Mouse (Mus musculus) stomach, embryonic 16.5 days (tissue): ENCODE data around the gene Clec5a. TPM values are rescaled to one million over a fixed set of nuclear protein-coding genes. Genes with fewer than 3 reads are reported as not detected.
"Not testable (repeated sequence)": the region's sequence is repeated elsewhere in the genome, so short reads cannot be mapped to it uniquely, and the experiment has no call there.

ENCODE experiments used
- ATAC-seq: fragments of 200-750 bp; cut with Nextera tagmentation; 2 replicates; pipeline ENCODE4 v1.8.0; 2017; ENCODE audit warnings: moderate number of reproducible peaks, moderate TSS enrichment; ENCODE audit not compliant: insufficient read depth, low FRiP score
- H3K27ac ChIP-seq: fragments of 300-500 bp; sonication (generic); 2 replicates; pipeline ENCODE4 v1.5.1; 2014; ENCODE audit warnings: low read length
- H3K27me3 ChIP-seq: fragments of 300-500 bp; sonication (generic); 2 replicates; pipeline ENCODE4 v1.6.1; 2014; ENCODE audit warnings: low read length, control low read depth, mixed read lengths; ENCODE audit not compliant: control insufficient read depth, insufficient read depth
- H3K36me3 ChIP-seq: fragments of 300-500 bp; sonication (generic); 2 replicates; pipeline ENCODE4 v1.6.1; 2014; ENCODE audit warnings: low read length; ENCODE audit not compliant: control insufficient read depth, insufficient read depth
- H3K4me1 ChIP-seq: fragments of 300-500 bp; sonication (generic); 2 replicates; pipeline ENCODE4 v1.6.1; 2014; ENCODE audit warnings: low read length, control low read depth, mixed read lengths; ENCODE audit not compliant: control insufficient read depth, insufficient read depth
- H3K4me2 ChIP-seq: fragments of 300-500 bp; sonication (generic); 2 replicates; pipeline ENCODE4 v1.6.1; 2014; ENCODE audit warnings: low read depth, low read length, mixed read lengths
- H3K4me3 ChIP-seq: fragments of 300-500 bp; sonication (generic); replicated peaks from 2 replicates; pipeline ENCODE4 v1.5.1; 2014; ENCODE audit warnings: mild to moderate bottlenecking, low read length
- H3K9ac ChIP-seq: fragments of 300-500 bp; sonication (generic); 2 replicates; pipeline ENCODE4 v1.6.1; 2014; ENCODE audit warnings: low read length
- H3K9me3 ChIP-seq: fragments of 300-500 bp; sonication (generic); replicated peaks from 2 replicates; pipeline ENCODE4 v1.6.1; 2016; ENCODE audit warnings: low read length, control low read depth; ENCODE audit not compliant: control insufficient read depth
- WGBS: fragments of 180-500 bp; shearing (Covaris S2); extraction: QIAGEN DNeasy Blood & Tissue Kit; methylation state at CpG from one replicate; pipeline ENCODE4 v1.1.7; 2014; 5-methylcytosine and 5-hydroxymethylcytosine counted together
- polyA plus RNA-seq: library from polyadenylated mRNA; unstranded; fragments of >200 nt; fragmentation: Nextera tagmentation; extraction: Ambion mirVana; gene quantifications from 2 replicates; pipeline ENCODE4 v1.2.1, GENCODE M21; 2015

The Clec5a gene
- 1.8 and 2.8 TPM in 2 replicates for polyA plus RNA-seq

- Histone ChIP-seq H3K27ac (no peak within 1 kb of the TSS), H3K36me3 (no peaks in the 10 kb centered on the region), H3K4me1 (no peaks in the 10 kb centered on the region), H3K9ac (no peak within 1 kb of the TSS), H3K4me2 (no peak within 1 kb of the TSS), H3K27me3 (no peaks in the 10 kb centered on the region), H3K9me3 (no peaks in the 10 kb centered on the region), H3K4me3 (no peak within 1 kb of the TSS)
- WGBS: 74% methylated on average over 5 of the region's 5 CpGs
- ATAC-seq: no peak
Observed at GRCm38 (mm10) chr6:40585645-40586044, at the start of gene Clec5a. Clec5a (minus strand) TSS chr6:40585821.

DNA sequence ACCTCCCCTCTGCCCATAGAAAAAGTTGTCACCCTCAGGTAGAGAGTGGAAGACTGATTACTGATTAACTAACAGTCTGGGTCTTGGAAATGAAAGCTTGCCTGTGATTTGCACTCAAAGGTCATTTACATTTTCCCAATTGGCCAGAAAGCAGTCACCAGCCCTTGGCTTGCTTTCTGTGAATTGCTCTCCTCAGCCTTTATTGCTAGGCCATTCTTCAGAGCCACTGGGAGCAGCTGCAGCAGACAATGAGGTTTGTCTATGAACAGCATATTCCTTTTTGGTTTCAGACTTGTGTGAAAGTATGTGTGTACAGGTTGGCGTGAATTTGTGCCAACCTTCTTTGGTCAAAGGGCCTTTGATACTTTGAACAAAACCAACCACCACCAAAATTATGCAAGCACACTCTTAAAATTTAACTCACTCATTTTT is 49.0 kb upstream of the Clec5a start:
- no peak overlapping the region for H3K4me2 ChIP-seq

DNA sequence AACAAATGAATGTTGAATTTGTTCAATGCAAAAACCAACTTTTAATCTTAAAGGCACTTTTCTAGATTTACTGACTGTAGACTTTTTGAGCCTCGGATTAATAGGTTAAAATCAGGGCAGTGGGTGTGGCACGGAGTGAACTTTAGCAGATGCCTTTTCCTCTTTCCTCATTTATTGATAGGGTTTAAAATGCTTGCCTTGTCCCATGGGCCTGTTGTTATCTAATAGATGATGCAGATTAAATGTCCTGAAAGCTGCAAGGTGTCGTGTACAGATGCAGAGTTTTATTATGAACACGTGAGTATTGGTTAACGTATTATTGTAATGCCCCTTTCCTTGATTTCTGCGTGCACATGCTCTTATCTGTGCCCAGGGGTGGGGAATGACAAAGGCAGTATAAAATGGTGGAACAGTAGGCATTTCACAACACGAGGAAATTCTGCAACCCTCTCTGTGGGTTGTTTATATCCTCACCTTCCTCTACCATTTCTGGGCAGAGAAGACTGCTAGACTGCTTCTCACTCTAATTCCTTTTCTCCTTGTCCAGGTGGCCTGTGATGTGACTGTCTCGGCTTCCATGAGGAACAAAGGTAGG is 42.9 kb upstream of the Clec5a start, which contains the start of gene Mgam:
Gene Mgam, plus strand, starts transcription at position 426 of the 595 bp plus-strand sequence.
- H3K4me2 ChIP-seq: no peak within 1 kb of the TSS

More for the DNA sequence above, 49.0 kb upstream of the Clec5a start:
- Histone ChIP-seq H3K4me1 (no peaks in the 10 kb centered on the region), H3K9me3 (no peaks in the 10 kb centered on the region), H3K4me3 (no peak overlapping the region), H3K27me3 (no peaks in the 10 kb centered on the region), H3K9ac (no peak overlapping the region), H3K36me3 (no peaks in the 10 kb centered on the region), H3K27ac (no peak overlapping the region)
- ATAC-seq: no peak
- WGBS: 69% methylated on average over 1 of the region's 1 CpGs

GRCm38 (mm10) chr6:40626111-40626510 is 40.5 kb upstream of the Clec5a start:
- H3K4me1 ChIP-seq: no peaks in the 10 kb centered on the region
- ATAC-seq: peak; percentile 40; the same call in 1 of the 2 replicates
- no peak overlapping the region for H3K9ac ChIP-seq
- WGBS: 48% methylated on average over 1 of the region's 1 CpGs
- no peak overlapping the region for H3K4me3 ChIP-seq
- H3K9me3 ChIP-seq: no peaks in the 10 kb centered on the region
- H3K36me3 ChIP-seq: no peaks in the 10 kb centered on the region
- no peak overlapping the region for H3K4me2 ChIP-seq
- H3K27me3 ChIP-seq: no peaks in the 10 kb centered on the region
- no peak overlapping the region for H3K27ac ChIP-seq

More for the DNA sequence above, 42.9 kb upstream of the Clec5a start, which contains the start of gene Mgam:
- H3K4me3 ChIP-seq: no peak within 1 kb of the TSS
- H3K4me1 ChIP-seq: no peaks in the 10 kb centered on the region
- no peak within 1 kb of the TSS for H3K9ac ChIP-seq
- no peak for ATAC-seq
- no peaks in the 10 kb centered on the region for H3K27me3 ChIP-seq
- no peaks in the 10 kb centered on the region for H3K36me3 ChIP-seq
- no peak within 1 kb of the TSS for H3K27ac ChIP-seq
- WGBS: 76% methylated on average over 8 of the region's 8 CpGs
- no peaks in the 10 kb centered on the region for H3K9me3 ChIP-seq

DNA sequence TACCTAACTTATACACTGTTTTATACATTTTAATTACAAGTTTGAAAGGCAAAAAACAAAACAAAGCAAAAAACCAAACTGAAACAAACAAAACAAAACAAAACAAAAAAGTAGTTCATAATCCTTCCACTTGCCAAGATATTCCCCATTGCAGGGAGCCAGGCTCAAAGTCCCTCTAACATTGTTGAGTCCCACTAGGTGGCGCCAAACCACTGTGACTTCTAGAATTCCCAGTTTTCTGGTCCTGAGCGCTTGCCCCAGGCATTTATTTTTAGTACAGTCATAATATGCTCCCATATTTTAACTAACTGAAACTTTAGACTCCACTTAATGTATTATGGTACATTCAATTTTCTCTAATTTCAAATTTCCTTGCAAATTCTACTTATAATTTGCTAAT is 32.3 kb upstream of the Clec5a start:
- Histone ChIP-seq H3K36me3 (no peaks in the 10 kb centered on the region), H3K9ac (no peak overlapping the region), H3K4me3 (no peak overlapping the region), H3K27me3 (no peaks in the 10 kb centered on the region), H3K9me3 (no peaks in the 10 kb centered on the region), H3K4me2 (no peak overlapping the region), H3K27ac (no peak overlapping the region), H3K4me1 (no peaks in the 10 kb centered on the region)
- 8% methylated on average over 2 of the region's 2 CpGs for WGBS
- ATAC-seq: no peak

GRCm38 (mm10) chr6:40613260-40613852 is 27.7 kb upstream of the Clec5a start, which contains the start of gene Tas2r138:
Tas2r138 (minus strand) TSS chr6:40613310.
- Histone ChIP-seq H3K36me3 (no peaks in the 10 kb centered on the region), H3K4me3 (no peak within 1 kb of the TSS), H3K4me2 (no peak within 1 kb of the TSS), H3K9me3 (no peaks in the 10 kb centered on the region), H3K27ac (no peak within 1 kb of the TSS), H3K27me3 (no peaks in the 10 kb centered on the region), H3K9ac (no peak within 1 kb of the TSS), H3K4me1 (no peaks in the 10 kb centered on the region)
- WGBS: 86% methylated on average over 4 of the region's 4 CpGs
- no peak for ATAC-seq

DNA sequence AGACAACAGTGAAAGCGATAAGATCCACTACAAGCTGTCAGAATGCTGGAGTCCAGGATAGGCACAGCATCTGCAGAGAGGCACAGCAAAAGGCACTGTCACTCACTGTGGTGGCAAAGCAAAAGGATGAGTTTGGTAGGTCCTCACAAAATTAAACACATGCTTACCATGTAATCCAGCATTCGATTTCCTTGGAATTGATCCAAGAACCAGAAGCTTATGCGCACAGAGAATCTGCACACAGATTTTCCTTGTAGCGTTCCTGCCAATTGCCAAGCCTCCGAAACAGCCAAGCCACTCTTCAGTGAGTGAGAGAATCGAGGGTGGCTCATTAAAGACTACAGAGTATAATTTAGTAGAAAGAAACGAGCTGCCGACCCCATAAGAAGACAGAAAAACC is 24.6 kb upstream of the Clec5a start:
- no peak for ATAC-seq
- Histone ChIP-seq H3K27ac (no peak overlapping the region), H3K4me1 (no peaks in the 10 kb centered on the region), H3K4me2 (no peak overlapping the region), H3K9ac (no peak overlapping the region), H3K27me3 (no peaks in the 10 kb centered on the region), H3K36me3 (no peaks in the 10 kb centered on the region), H3K4me3 (no peak overlapping the region), H3K9me3 (no peaks in the 10 kb centered on the region)
- WGBS: 68% methylated on average over 8 of the region's 8 CpGs

GRCm38 (mm10) chr6:40607431-40607830 is 21.8 kb upstream of the Clec5a start:
- Histone ChIP-seq H3K9me3 (no peaks in the 10 kb centered on the region), H3K27me3 (no peaks in the 10 kb centered on the region), H3K4me3 (no peak overlapping the region), H3K36me3 (no peaks in the 10 kb centered on the region), H3K4me1 (no peaks in the 10 kb centered on the region), H3K9ac (no peak overlapping the region), H3K27ac (no peak overlapping the region), H3K4me2 (no peak overlapping the region)
- no peak for ATAC-seq

DNA sequence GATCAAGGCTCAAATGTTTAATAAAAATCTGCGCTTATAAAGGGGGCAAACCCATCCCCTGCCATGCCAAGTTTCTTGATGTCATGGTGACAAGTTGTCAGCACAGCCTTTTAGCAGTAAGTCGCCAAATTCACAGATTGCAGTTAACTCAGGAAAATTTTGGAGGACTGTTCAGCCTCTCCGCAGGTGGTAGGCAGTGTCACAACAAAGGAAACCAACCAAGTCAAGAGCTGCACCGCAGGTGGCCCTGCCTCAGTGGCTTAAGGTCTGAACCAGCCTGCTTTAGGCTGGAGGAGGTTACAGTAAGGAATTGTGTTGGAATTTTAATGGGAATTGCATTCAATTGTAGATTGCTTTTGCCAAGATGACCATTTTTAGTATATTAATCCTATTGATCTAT is 12.9 kb upstream of the Clec5a start:
- not testable (repeated sequence) for H3K4me2 ChIP-seq, H3K9me3 ChIP-seq, H3K9ac ChIP-seq, H3K4me3 ChIP-seq, H3K27ac ChIP-seq, ATAC-seq, H3K36me3 ChIP-seq, H3K27me3 ChIP-seq, H3K4me1 ChIP-seq
- 37% methylated on average over 4 of the region's 4 CpGs for WGBS
